Mouse (Mus musculus) G1E (cell line): ENCODE data around the gene Mthfsl. TPM values are rescaled to one million over a fixed set of nuclear protein-coding genes. Genes with fewer than 3 reads are reported as not detected.
"Not testable (repeated sequence)": the region's sequence is repeated elsewhere in the genome, so short reads cannot be mapped to it uniquely, and the experiment has no call there.

Experiments
- ATAC-seq: 2 replicates; pipeline ENCODE4 v1.8.0; 2016; ENCODE audit warnings: mild to moderate bottlenecking; ENCODE audit not compliant: insufficient number of reproducible peaks, poor library complexity, low FRiP score, severe bottlenecking; ENCODE audit errors: extremely low read depth
- DNase-seq: peaks from one replicate; pipeline ENCODE4 v3.0.0; 2012; ENCODE audit warnings: low spot score
- H3K27me3 ChIP-seq: 2 replicates; pipeline ENCODE4 v1.6.1; 2012; ENCODE audit warnings: mild to moderate bottlenecking, low read length, inconsistent platforms; ENCODE audit not compliant: insufficient read depth
- H3K36me3 ChIP-seq: replicated peaks from 2 replicates; pipeline ENCODE3; 2012; ENCODE audit warnings: mild to moderate bottlenecking, inconsistent platforms
- H3K4me1 ChIP-seq: 2 replicates; pipeline ENCODE4 v1.6.1; 2012; ENCODE audit warnings: low read depth, low read length, inconsistent platforms, mixed read lengths; ENCODE audit not compliant: insufficient read depth
- H3K4me3 ChIP-seq: 2 replicates; pipeline ENCODE4 v1.5.1; 2012; ENCODE audit warnings: low read depth, mild to moderate bottlenecking, inconsistent platforms, low read length, moderate library complexity, mixed read lengths
- H3K9me3 ChIP-seq: replicated peaks from 2 replicates; pipeline ENCODE4 v1.6.1; 2012; ENCODE audit warnings: inconsistent platforms
- CTCF ChIP-seq: IDR thresholded peaks from 2 replicates; pipeline ENCODE4 v1.5.1; 2012; ENCODE audit warnings: low read depth, low read length, inconsistent platforms, mixed read lengths
- GATA1 ChIP-seq: IDR thresholded peaks from 2 replicates; pipeline ENCODE4 v1.6.1; 2012; ENCODE audit warnings: borderline replicate concordance, low read length, inconsistent platforms, mixed read lengths
- GATA2 ChIP-seq: IDR thresholded peaks from 2 replicates; pipeline ENCODE4 v1.6.1; 2012; ENCODE audit warnings: low read depth, low read length, inconsistent platforms, borderline replicate concordance
- POLR2AphosphoS5 ChIP-seq: IDR thresholded peaks from 2 replicates; pipeline ENCODE4 v1.6.1; 2012; ENCODE audit warnings: low read depth, low read length, inconsistent platforms; ENCODE audit not compliant: insufficient replicate concordance
- TAL1 ChIP-seq: conservative IDR thresholded peaks from 2 replicates; pipeline ENCODE4 v1.6.1; 2012; ENCODE audit warnings: low read depth, low read length, inconsistent platforms, mixed read lengths
- polyA plus RNA-seq: library from polyadenylated mRNA; stranded (reverse); fragments of >175 nt; gene quantifications from 2 replicates; pipeline ENCODE4 v1.2.3, GENCODE M21; 2012
- total RNA-seq, 2 experiments: library from RNA; stranded (forward) in 1 of 2; stranded (reverse) in 1 of 2; fragments of 200-1000 nt in 1 of 2; fragments of >200 nt in 1 of 2; fragmentation: Nextera tagmentation in 1 of 2; gene quantifications; 2 replicates each; pipeline ENCODE4 v1.2.3; 2014 to 2017

The Mthfsl gene
- total and polyA plus RNA-seq, 3 experiments = 1.3 to 10.8 (median 10.1) TPM

- not testable (repeated sequence) for H3K4me3 ChIP-seq, DNase-seq, H3K9me3 ChIP-seq, H3K36me3 ChIP-seq, H3K4me1 ChIP-seq, H3K27me3 ChIP-seq
- ATAC-seq = peak; percentile 10; the same call in 1 of the 2 replicates
Observed at GRCm38 (mm10) chr9:88718140-88718539, 2.0 kb downstream of the Mthfsl start.

GRCm38 (mm10) chr9:88714515-88714914, 5.6 kb downstream of the Mthfsl start:
- DNase-seq, ATAC-seq, H3K36me3 ChIP-seq, H3K9me3 ChIP-seq, H3K4me1 ChIP-seq, H3K27me3 ChIP-seq, H3K4me3 ChIP-seq: not testable (repeated sequence)

GRCm38 (mm10) chr9:88712164-88712749, 7.8 kb downstream of the Mthfsl start:
- H3K36me3 ChIP-seq, DNase-seq, H3K9me3 ChIP-seq, H3K27me3 ChIP-seq, H3K4me3 ChIP-seq, ATAC-seq, H3K4me1 ChIP-seq: not testable (repeated sequence)

GRCm38 (mm10) chr9:88710910-88711438, 9.1 kb downstream of the Mthfsl start:
- not testable (repeated sequence) for H3K9me3 ChIP-seq, H3K4me1 ChIP-seq, DNase-seq, H3K27me3 ChIP-seq, ATAC-seq, H3K36me3 ChIP-seq, H3K4me3 ChIP-seq

- not testable (repeated sequence) for H3K4me1 ChIP-seq, ATAC-seq
Observed at GRCm38 (mm10) chr9:88710439-88710838, 9.7 kb downstream of the Mthfsl start.

GRCm38 (mm10) chr9:88709794-88710193, 10.3 kb downstream of the Mthfsl start:
- ATAC-seq, H3K4me3 ChIP-seq, H3K27me3 ChIP-seq, H3K36me3 ChIP-seq, H3K4me1 ChIP-seq, H3K9me3 ChIP-seq, DNase-seq: not testable (repeated sequence)

More at GRCm38 (mm10) chr9:88710439-88710838, 9.7 kb downstream of the Mthfsl start:
- not testable (repeated sequence) for H3K9me3 ChIP-seq, H3K36me3 ChIP-seq, DNase-seq, H3K4me3 ChIP-seq, H3K27me3 ChIP-seq

- no peaks in the 10 kb centered on the region for H3K4me1 ChIP-seq
- no peaks in the 10 kb centered on the region for H3K9me3 ChIP-seq
- no peak for ATAC-seq
- TF ChIP-seq GATA1 (no peak), GATA2 (no peak), POLR2AphosphoS5 (no peak), CTCF (no peak)
- peaks cover 4% of the 10 kb centered on the region for H3K36me3 ChIP-seq
- H3K27me3 ChIP-seq = no peaks in the 10 kb centered on the region
- no peak for DNase-seq
- H3K4me3 ChIP-seq = no peak overlapping the region
Observed at GRCm38 (mm10) chr9:88709304-88709703, 10.8 kb downstream of the Mthfsl start.

- H3K27me3 ChIP-seq = no peaks in the 10 kb centered on the region
- H3K4me1 ChIP-seq = no peaks in the 10 kb centered on the region
- H3K4me3 ChIP-seq = no peak overlapping the region
- no peaks in the 10 kb centered on the region for H3K9me3 ChIP-seq
- no peak for DNase-seq
- peaks cover 4% of the 10 kb centered on the region for H3K36me3 ChIP-seq
- TF ChIP-seq GATA1 (no peak), POLR2AphosphoS5 (no peak), CTCF (no peak), TAL1 (no peak), GATA2 (no peak)
- no peak for ATAC-seq
Observed at GRCm38 (mm10) chr9:88706700-88707099, 13.4 kb downstream of the Mthfsl start.

- H3K9me3 ChIP-seq, H3K4me3 ChIP-seq, H3K27me3 ChIP-seq, ATAC-seq, H3K4me1 ChIP-seq, DNase-seq, H3K36me3 ChIP-seq: not testable (repeated sequence)
Observed at GRCm38 (mm10) chr9:88705157-88705556, 14.9 kb downstream of the Mthfsl start.

- not testable (repeated sequence) for H3K4me1 ChIP-seq, H3K4me3 ChIP-seq, H3K27me3 ChIP-seq, H3K9me3 ChIP-seq, DNase-seq, ATAC-seq, H3K36me3 ChIP-seq
Observed at GRCm38 (mm10) chr9:88698746-88699145, 21.4 kb downstream of the Mthfsl start.

- H3K4me3 ChIP-seq, H3K36me3 ChIP-seq, DNase-seq, H3K9me3 ChIP-seq, H3K27me3 ChIP-seq, ATAC-seq, H3K4me1 ChIP-seq: not testable (repeated sequence)
Observed at GRCm38 (mm10) chr9:88691307-88691706, 28.8 kb downstream of the Mthfsl start.
